ENCODE assay signal across 8 mouse cellular contexts in genomic region chr6:146725384-146725791, GRCm38 (mm10). TPM values are rescaled to one million over a fixed set of nuclear protein-coding genes. Genes with fewer than 3 reads are reported as not detected.
DNase-seq lines count a peak whose midpoint lies in the region; ATAC-seq and TF ChIP-seq lines count a peak whose summit lies in the region.

No protein-coding gene starts in this region.

- peak; percentile 85 for DNase-seq in heart, embryonic 10.5 days (ENCODE audit: low spot score)
- no peak for DNase-seq in heart, adult 11 months
- peak; percentile 20 for DNase-seq in embryo, embryonic 11.5 days (ENCODE audit: low read depth, low spot score)
- DNase-seq in hindbrain, embryonic 11.5 days (ENCODE audit: low spot score): peak; percentile 60
- peak; percentile 93 for DNase-seq in liver, adult 2 months (ENCODE audit: extremely low read depth, low read depth, low spot score)
- DNase-seq in Muller cell, postnatal 12 days (ENCODE audit: inconsistent ontology term): no peak

- H3K4me3 ChIP-seq in heart, embryonic 10.5 days: peak overlapping the region; percentile 96
- H3K4me3 ChIP-seq in E14TG2a.4 (replicated peaks; ENCODE audit: low read length): peak overlapping the region; percentile 96
- peak overlapping the region; percentile 88 for H3K4me3 ChIP-seq in hindbrain, embryonic 11.5 days (ENCODE audit: low read depth, low read length)
- H3K4me3 ChIP-seq in liver, adult 2 months (ENCODE audit: insufficient read depth, low read depth, low read length): peak overlapping the region; percentile 81
- peak overlapping the region; percentile 77 for H3K4me3 ChIP-seq in neural tube, embryonic 14.5 days (ENCODE audit: low read depth, low read length)

- no peak for TF ChIP-seq CTCF in E14TG2a.4 (conservative IDR thresholded peaks at IDR 0.05; ENCODE audit: low read length)
- TF ChIP-seq CTCF in liver, adult 2 months (IDR thresholded peaks at IDR 0.05; ENCODE audit: low read depth, low read length): no peak

- peaks cover 8% of the 10 kb centered on the region for H3K79me2 ChIP-seq in liver, adult 2 months (ENCODE audit: control insufficient read depth, insufficient read depth, low read length)

- H3K27ac ChIP-seq in heart, embryonic 10.5 days: peak overlapping the region; percentile 95
- H3K27ac ChIP-seq in hindbrain, embryonic 11.5 days (ENCODE audit: low read depth, low read length): peak overlapping the region; percentile 24; the same call in 1 of the 2 replicates
- peak overlapping the region; percentile 77 for H3K27ac ChIP-seq in liver, adult 2 months (replicated peaks; ENCODE audit: insufficient read depth, low read depth, low read length)
- peak overlapping the region; percentile 78 for H3K27ac ChIP-seq in neural tube, embryonic 14.5 days (ENCODE audit: low read depth, low read length)

- WGBS in heart, embryonic 10.5 days: under 1% methylated on average over 30 of the region's 30 CpGs
- under 1% methylated on average over 30 of the region's 30 CpGs for WGBS in hindbrain, embryonic 11.5 days
- WGBS in liver, adult 2 months: under 1% methylated on average over 30 of the region's 30 CpGs
- under 1% methylated on average over 29 of the region's 30 CpGs for WGBS in neural tube, embryonic 14.5 days

- H3K9me3 ChIP-seq in heart, embryonic 10.5 days: no peaks in the 10 kb centered on the region
- no peaks in the 10 kb centered on the region for H3K9me3 ChIP-seq in E14TG2a.4 (ENCODE audit: low read length)
- no peaks in the 10 kb centered on the region for H3K9me3 ChIP-seq in hindbrain, embryonic 11.5 days (ENCODE audit: control insufficient read depth, low read length)
- no peaks in the 10 kb centered on the region for H3K9me3 ChIP-seq in neural tube, embryonic 14.5 days (ENCODE audit: control insufficient read depth, low read length)

- TF ChIP-seq POLR2A in liver, adult 2 months (IDR thresholded peaks at IDR 0.05; ENCODE audit: extremely low read depth, insufficient read depth, low read length): no peak

- H3K4me1 ChIP-seq in heart, embryonic 10.5 days: peaks cover 7% of the 10 kb centered on the region; the same call in 1 of the 2 replicates
- H3K4me1 ChIP-seq in E14TG2a.4 (replicated peaks; ENCODE audit: low read depth, low read length): peaks cover 17% of the 10 kb centered on the region
- no peaks in the 10 kb centered on the region for H3K4me1 ChIP-seq in hindbrain, embryonic 11.5 days (replicated peaks; ENCODE audit: control insufficient read depth, insufficient read depth, low read length)
- H3K4me1 ChIP-seq in liver, adult 2 months (ENCODE audit: control insufficient read depth, insufficient read depth, low read length): peaks cover 2% of the 10 kb centered on the region; the same call in 1 of the 2 replicates
- H3K4me1 ChIP-seq in neural tube, embryonic 14.5 days (ENCODE audit: control insufficient read depth, insufficient read depth, low read length): no peaks in the 10 kb centered on the region

- peak overlapping the region; percentile 74 for H3K9ac ChIP-seq in hindbrain, embryonic 11.5 days (ENCODE audit: low read depth, low read length)
- H3K9ac ChIP-seq in liver, adult 2 months (ENCODE audit: low read depth, low read length): peak overlapping the region; percentile 96
- peak overlapping the region; percentile 74 for H3K9ac ChIP-seq in neural tube, embryonic 14.5 days (replicated peaks; ENCODE audit: low read depth, low read length)

- peaks cover 2% of the 10 kb centered on the region; the same call in 1 of the 2 replicates for H3K36me3 ChIP-seq in heart, embryonic 10.5 days
- 0 out of 2 replicates have a peak, but pooled peaks cover 4% of the 10 kb centered on the region for H3K36me3 ChIP-seq in E14TG2a.4 (ENCODE audit: insufficient read depth, low read length)
- no peaks in the 10 kb centered on the region for H3K36me3 ChIP-seq in hindbrain, embryonic 11.5 days (ENCODE audit: control insufficient read depth, insufficient read depth, low read length)
- peaks cover 2% of the 10 kb centered on the region; the same call in 1 of the 2 replicates for H3K36me3 ChIP-seq in liver, adult 2 months (ENCODE audit: control insufficient read depth, insufficient read depth, low read length)
- H3K36me3 ChIP-seq in neural tube, embryonic 14.5 days (ENCODE audit: control insufficient read depth, insufficient read depth, low read length): no peaks in the 10 kb centered on the region

- peak; percentile 64 for ATAC-seq in hindbrain, embryonic 11.5 days (ENCODE audit: low FRiP score)
- peak; percentile 64 for ATAC-seq in neural tube, embryonic 14.5 days (ENCODE audit: low read depth)

- H3K4me2 ChIP-seq in hindbrain, embryonic 11.5 days (replicated peaks; ENCODE audit: low read depth, low read length): peak overlapping the region; percentile 73
- H3K4me2 ChIP-seq in neural tube, embryonic 14.5 days (ENCODE audit: low read depth, low read length): peak overlapping the region; percentile 76

- no peaks in the 10 kb centered on the region for H3K27me3 ChIP-seq in heart, embryonic 10.5 days (ENCODE audit: insufficient read depth, poor library complexity, severe bottlenecking)
- H3K27me3 ChIP-seq in E14TG2a.4 (ENCODE audit: insufficient read depth, low read length): no peaks in the 10 kb centered on the region
- no peaks in the 10 kb centered on the region for H3K27me3 ChIP-seq in hindbrain, embryonic 11.5 days (ENCODE audit: control insufficient read depth, insufficient read depth, low read length)
- H3K27me3 ChIP-seq in liver, adult 2 months (ENCODE audit: control insufficient read depth, insufficient read depth, low read length): no peaks in the 10 kb centered on the region
- H3K27me3 ChIP-seq in neural tube, embryonic 14.5 days (ENCODE audit: control insufficient read depth, insufficient read depth, low read length): no peaks in the 10 kb centered on the region

RNA-seq across cellular contexts. Expression of gene Stk38l, which starts 0.6 kb away (rescaled TPM):
- 31.7 and 40.6 TPM in 2 replicates for polyA plus RNA-seq in heart, embryonic 10.5 days (2016; fragmentation: Nextera tagmentation; extraction: Ambion mirVana)
- 19.4 and 20.1 TPM in 2 replicates for polyA plus RNA-seq in hindbrain, embryonic 11.5 days (2014; fragmentation: Nextera tagmentation; extraction: Ambion mirVana)
- total RNA-seq in liver, adult 2 months (2014; rRNA removed): 8.3 and 10.4 TPM in 2 replicates
- 2.4 and 3.5 TPM in 2 replicates for polyA plus RNA-seq in liver, adult 2 months (2012; rRNA removed)
- polyA plus RNA-seq in neural tube, embryonic 14.5 days (2014; fragmentation: Nextera tagmentation; extraction: Ambion mirVana): 13.9 and 18.2 TPM in 2 replicates

Comparison
In these comparisons a context has a peak if more than half of its experiments do, and no peak if none do; other contexts are left out.
1. DNase-seq: peak in heart, embryonic 10.5 days (single experiment), embryo, embryonic 11.5 days (single experiment), hindbrain, embryonic 11.5 days (single experiment) and liver, adult 2 months (single experiment); none in heart, adult 11 months (single experiment) and Muller cell, postnatal 12 days (single experiment).
2. H3K27ac ChIP-seq: peak in every context shown above with its lines; median percentile 95 in heart, embryonic 10.5 days; 78 in neural tube, embryonic 14.5 days; 77 in liver, adult 2 months; 24 in hindbrain, embryonic 11.5 days.
3. Peak in every context shown above with its lines, with median percentiles within 50 percentile points of each other: H3K4me3 ChIP-seq and H3K9ac ChIP-seq.